Mouse (Mus musculus) heart, embryonic 13.5 days (tissue): Measurements from ENCODE around the gene Degs2. TPM values are rescaled to one million over a fixed set of nuclear protein-coding genes. Genes with fewer than 3 reads are reported as not detected.

Experiments used
- ATAC-seq: fragments of 200-750 bp; cut with Nextera tagmentation; 2 replicates; pipeline ENCODE4 v1.8.0; 2017; ENCODE audit warnings: moderate TSS enrichment; ENCODE audit not compliant: insufficient number of reproducible peaks, low FRiP score, low TSS enrichment; ENCODE audit errors: extremely low read depth
- H3K27ac ChIP-seq: fragments of 300-500 bp; sonication (generic); replicated peaks from 2 replicates; pipeline ENCODE4 v1.5.1; 2015; ENCODE audit warnings: moderate library complexity, mild to moderate bottlenecking, inconsistent platforms
- H3K27me3 ChIP-seq: fragments of 300-500 bp; sonication (generic); replicated peaks from 2 replicates; pipeline ENCODE4 v1.6.1; 2015; ENCODE audit warnings: mild to moderate bottlenecking, inconsistent platforms
- H3K36me3 ChIP-seq: fragments of 300-500 bp; sonication (generic); 2 replicates; pipeline ENCODE4 v1.6.1; 2015; ENCODE audit warnings: mild to moderate bottlenecking, inconsistent platforms
- H3K4me1 ChIP-seq: fragments of 300-500 bp; sonication (generic); 2 replicates; pipeline ENCODE4 v1.6.1; 2015; ENCODE audit warnings: inconsistent platforms
- H3K4me2 ChIP-seq: fragments of 300-500 bp; sonication (generic); 2 replicates; pipeline ENCODE4 v1.6.1; 2015; ENCODE audit warnings: inconsistent platforms, mild to moderate bottlenecking, moderate library complexity
- H3K4me3 ChIP-seq: fragments of 300-500 bp; sonication (generic); 2 replicates; pipeline ENCODE4 v1.5.1; 2015; ENCODE audit warnings: moderate library complexity, mild to moderate bottlenecking, inconsistent platforms
- H3K9ac ChIP-seq: fragments of 300-500 bp; sonication (generic); 2 replicates; pipeline ENCODE4 v1.6.1; 2015; ENCODE audit warnings: inconsistent platforms, mild to moderate bottlenecking, moderate library complexity
- H3K9me3 ChIP-seq: fragments of 300-500 bp; sonication (generic); 2 replicates; pipeline ENCODE4 v1.6.1; 2016; ENCODE audit warnings: inconsistent platforms
- WGBS: fragments of 180-500 bp; shearing (Covaris S2); methylation state at CpG from one replicate; pipeline ENCODE4 v1.1.7; 2015; ENCODE audit warnings: mixed read lengths; 5-methylcytosine and 5-hydroxymethylcytosine counted together
- polyA plus RNA-seq: library from polyadenylated mRNA; unstranded; fragments of >200 nt; fragmentation: Nextera tagmentation; extraction: Ambion mirVana; gene quantifications from 2 replicates; pipeline ENCODE4 v1.2.1, GENCODE M21; 2015

Gene Degs2
- polyA plus RNA-seq, 1 experiment from 2014 or later: 0.41 TPM

DNA sequence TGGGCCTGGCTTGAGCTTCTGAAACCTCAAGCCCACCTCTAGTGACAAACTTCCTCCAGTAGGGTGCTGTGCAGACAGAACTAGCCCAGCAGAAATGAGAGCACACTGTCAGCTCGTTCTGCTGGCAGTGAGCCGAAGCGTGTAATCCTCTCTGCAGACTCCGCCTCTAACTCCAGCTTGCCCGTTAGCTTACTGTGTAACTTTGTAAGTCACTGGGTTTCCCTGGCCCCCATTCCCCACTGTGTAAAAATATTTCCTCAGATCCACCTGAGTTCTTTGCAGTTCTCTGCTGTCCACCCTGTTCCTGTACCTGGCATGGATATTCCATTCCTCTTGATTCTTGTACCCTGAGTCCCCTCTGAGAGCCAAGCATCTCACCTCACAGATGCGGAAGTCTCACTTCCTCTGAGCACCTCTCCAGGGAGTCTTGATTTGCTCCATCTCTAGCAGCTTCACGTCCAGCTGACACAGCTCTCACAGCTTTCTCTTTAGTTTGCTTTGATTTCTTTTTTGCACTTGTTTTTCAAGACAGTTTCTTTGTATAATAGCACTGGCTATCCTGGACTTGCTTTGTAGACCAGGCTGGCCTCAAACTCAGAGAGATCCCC is 51.0 kb downstream of the Degs2 start:
- no peak for ATAC-seq
- Histone ChIP-seq H3K9ac (no peak overlapping the region), H3K4me3 (no peak overlapping the region), H3K27ac (peak overlapping the region; percentile 58), H3K27me3 (no peaks in the 10 kb centered on the region), H3K4me1 (peaks cover 30% of the 10 kb centered on the region), H3K4me2 (no peak overlapping the region), H3K9me3 (no peaks in the 10 kb centered on the region), H3K36me3 (peaks cover 75% of the 10 kb centered on the region)
- WGBS: 59% methylated on average over 7 of the region's 7 CpGs

DNA sequence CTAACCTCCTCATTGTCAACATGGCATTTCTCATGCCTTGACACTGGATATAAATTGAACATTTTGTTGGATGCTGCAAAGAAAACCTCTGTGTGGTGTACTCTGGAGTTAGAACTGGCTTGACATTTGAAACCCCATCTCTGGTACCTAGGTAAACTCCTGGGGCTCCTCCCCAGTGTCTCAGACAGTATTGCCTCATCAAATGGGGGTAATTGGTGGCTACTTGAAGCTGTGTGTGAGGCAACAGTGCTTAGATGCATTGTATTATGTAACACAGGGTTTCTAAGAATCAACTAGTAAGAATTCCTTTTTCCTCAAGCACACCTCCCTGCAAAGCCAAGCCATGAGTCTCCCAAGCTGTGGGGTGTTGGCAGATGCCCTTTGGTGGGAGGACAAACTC is 54.3 kb downstream of the Degs2 start:
- no peak overlapping the region for H3K4me3 ChIP-seq
- H3K4me2 ChIP-seq: no peak overlapping the region
- no peak overlapping the region for H3K9ac ChIP-seq
- H3K4me1 ChIP-seq: peaks cover 32% of the 10 kb centered on the region
- no peaks in the 10 kb centered on the region for H3K27me3 ChIP-seq
- no peak overlapping the region for H3K27ac ChIP-seq
- ATAC-seq: no peak
- no peaks in the 10 kb centered on the region for H3K9me3 ChIP-seq
- peaks cover 46% of the 10 kb centered on the region for H3K36me3 ChIP-seq

DNA sequence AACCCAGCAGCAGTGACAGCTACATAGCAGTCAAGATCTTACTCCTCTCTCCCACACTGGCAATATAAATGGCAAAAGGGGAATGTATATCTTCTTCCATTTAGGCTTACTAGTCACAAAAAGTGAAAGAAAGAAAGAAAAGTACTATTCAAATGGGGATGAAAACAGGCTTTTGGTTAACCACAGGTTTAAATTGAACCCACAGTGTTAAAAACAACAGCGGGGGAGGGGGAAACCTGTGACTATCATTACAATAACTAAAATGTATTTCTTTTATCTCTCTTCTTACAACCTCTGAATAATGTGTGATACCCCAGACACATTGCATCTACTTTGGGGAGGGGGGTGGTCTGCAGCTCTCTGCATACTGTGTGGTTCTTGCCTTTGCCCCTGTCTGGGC is 55.9 kb downstream of the Degs2 start:
- Histone ChIP-seq H3K9ac (no peak overlapping the region), H3K4me3 (no peak overlapping the region), H3K9me3 (no peaks in the 10 kb centered on the region), H3K4me2 (no peak overlapping the region), H3K27me3 (no peaks in the 10 kb centered on the region), H3K4me1 (peaks cover 44% of the 10 kb centered on the region), H3K36me3 (peaks cover 31% of the 10 kb centered on the region), H3K27ac (no peak overlapping the region)
- ATAC-seq: no peak
- 84% methylated on average over 1 of the region's 1 CpGs for WGBS

DNA sequence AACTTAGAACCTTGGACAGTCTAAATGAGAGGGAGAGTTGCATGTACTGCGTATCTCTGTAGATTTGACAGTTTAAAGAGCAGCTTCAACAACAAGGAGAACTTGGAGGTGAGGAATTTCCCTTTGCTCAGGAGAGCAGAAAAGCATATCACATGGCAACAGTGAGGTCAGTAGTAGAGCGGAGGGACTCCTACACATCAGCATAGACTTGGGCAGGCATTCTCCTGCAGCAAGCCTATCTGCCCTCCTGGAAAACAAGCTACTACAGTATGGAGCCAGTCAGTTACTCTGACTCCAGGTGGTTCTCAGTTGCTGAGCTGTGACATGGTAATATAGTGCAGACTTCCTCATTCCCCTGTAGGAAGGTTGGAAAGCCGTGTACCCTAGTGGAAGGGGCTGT is 60.1 kb downstream of the Degs2 start:
- H3K9me3 ChIP-seq: no peaks in the 10 kb centered on the region
- peaks cover 61% of the 10 kb centered on the region for H3K4me1 ChIP-seq
- no peak overlapping the region for H3K4me3 ChIP-seq
- ATAC-seq: no peak
- H3K9ac ChIP-seq: no peak overlapping the region
- H3K36me3 ChIP-seq: 0 out of 2 replicates have a peak, but pooled peaks cover 3% of the 10 kb centered on the region
- H3K27me3 ChIP-seq: no peaks in the 10 kb centered on the region
- WGBS: 63% methylated on average over 3 of the region's 3 CpGs
- H3K4me2 ChIP-seq: no peak overlapping the region
- peak overlapping the region; percentile 29 for H3K27ac ChIP-seq

DNA sequence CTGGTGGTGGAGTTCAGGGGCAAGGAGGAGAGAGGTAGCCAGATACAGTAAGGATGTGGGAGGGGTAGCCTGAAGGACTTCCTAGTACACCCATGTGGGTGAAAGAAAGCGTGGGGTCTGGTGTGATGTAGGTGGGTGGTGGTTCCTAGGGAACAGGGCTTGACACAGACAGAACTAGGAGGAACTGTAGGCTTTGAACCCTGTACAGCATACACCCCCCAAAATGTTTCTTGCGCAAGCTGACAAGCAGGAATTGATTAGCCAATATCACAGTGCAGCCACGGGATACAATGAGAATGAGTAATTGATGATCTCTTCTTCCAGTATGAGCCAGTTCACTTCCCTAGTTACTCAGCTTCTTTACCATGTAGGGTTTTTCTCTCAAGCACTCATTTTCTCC is 63.0 kb downstream of the Degs2 start:
- ATAC-seq: no peak
- H3K4me1 ChIP-seq: peaks cover 66% of the 10 kb centered on the region
- H3K27me3 ChIP-seq: no peaks in the 10 kb centered on the region
- H3K4me2 ChIP-seq: no peak overlapping the region
- 0 out of 2 replicates have a peak, but pooled peaks cover 3% of the 10 kb centered on the region for H3K36me3 ChIP-seq
- H3K4me3 ChIP-seq: no peak overlapping the region
- no peak overlapping the region for H3K9ac ChIP-seq
- no peaks in the 10 kb centered on the region for H3K9me3 ChIP-seq
- WGBS: 90% methylated on average over 3 of the region's 3 CpGs
- no peak overlapping the region for H3K27ac ChIP-seq

DNA sequence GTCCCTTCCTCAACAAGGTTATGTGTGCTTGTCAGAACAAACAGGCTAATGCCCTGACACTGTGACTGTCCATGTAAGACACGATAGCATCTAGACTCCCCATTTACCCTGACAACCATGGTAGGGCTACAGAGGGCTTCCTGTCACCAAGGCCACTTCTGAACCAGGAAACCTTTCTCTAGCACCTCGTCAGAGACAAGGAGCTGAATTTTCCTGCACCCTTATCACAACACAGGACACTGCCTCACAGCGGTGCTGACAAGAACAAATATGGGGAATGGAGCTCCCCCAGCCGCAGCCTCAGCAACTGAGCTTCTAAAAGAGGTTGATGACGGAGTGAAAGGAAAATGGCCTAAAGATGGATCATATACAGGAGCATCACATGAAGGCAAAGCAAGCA is 64.7 kb downstream of the Degs2 start:
- Histone ChIP-seq H3K36me3 (peaks cover 8% of the 10 kb centered on the region), H3K4me2 (peak overlapping the region; percentile 27), H3K4me3 (no peak overlapping the region), H3K27me3 (no peaks in the 10 kb centered on the region), H3K27ac (peak overlapping the region; percentile 85), H3K9me3 (no peaks in the 10 kb centered on the region), H3K9ac (0 out of 2 replicates have a peak overlapping the region, but pooled peaks have one; percentile 13), H3K4me1 (peaks cover 69% of the 10 kb centered on the region)
- no peak for ATAC-seq
- WGBS: 20% methylated on average over 5 of the region's 5 CpGs

DNA sequence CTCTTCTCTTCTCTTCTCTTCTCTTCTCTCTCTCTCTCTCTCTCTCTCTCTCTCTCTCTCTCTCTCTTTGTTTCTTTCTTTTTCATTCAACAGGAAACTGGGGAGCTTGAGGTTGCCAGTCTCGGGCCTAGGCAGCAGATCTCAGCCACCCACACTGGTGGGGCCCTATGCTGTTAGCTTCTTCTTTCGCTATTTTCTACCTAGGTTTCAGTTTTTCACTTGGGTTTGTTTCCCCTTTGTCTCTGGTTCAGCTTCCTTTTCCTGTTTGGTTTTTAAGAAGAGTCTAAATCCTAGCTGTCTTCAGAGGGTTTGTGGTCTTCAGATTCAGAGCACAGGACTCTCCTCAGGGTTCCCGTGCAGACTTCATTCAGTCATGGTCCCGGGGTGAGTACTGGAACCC is 66.6 kb downstream of the Degs2 start:
- WGBS: 78% methylated on average over 4 of the region's 4 CpGs
- Histone ChIP-seq H3K36me3 (peaks cover 8% of the 10 kb centered on the region), H3K4me1 (peaks cover 76% of the 10 kb centered on the region)

DNA sequence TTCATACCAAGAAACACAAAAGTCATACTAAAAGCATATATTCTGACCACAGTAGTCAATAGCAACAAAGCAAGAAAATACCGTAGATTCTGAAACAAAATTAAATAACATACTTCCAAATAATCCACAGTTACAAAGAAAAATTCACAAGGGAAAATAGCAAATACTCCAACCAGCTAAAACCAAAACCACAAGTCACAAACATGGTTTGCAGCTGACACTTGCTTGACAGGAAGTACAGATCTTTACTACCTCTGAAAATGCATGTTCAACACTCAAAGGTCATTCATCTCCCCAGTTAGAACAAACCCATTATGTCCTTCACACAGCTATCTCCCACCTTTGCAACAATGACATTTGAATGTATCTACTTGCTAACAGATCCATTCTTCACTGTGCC is 68.1 kb downstream of the Degs2 start:
- no peak overlapping the region for H3K9ac ChIP-seq
- 90% methylated on average over 1 of the region's 1 CpGs for WGBS
- no peaks in the 10 kb centered on the region for H3K9me3 ChIP-seq
- no peaks in the 10 kb centered on the region for H3K27me3 ChIP-seq
- peaks cover 70% of the 10 kb centered on the region for H3K4me1 ChIP-seq
- no peak overlapping the region for H3K27ac ChIP-seq
- no peak overlapping the region for H3K4me3 ChIP-seq
- no peak for ATAC-seq
- H3K4me2 ChIP-seq: no peak overlapping the region
- peaks cover 5% of the 10 kb centered on the region for H3K36me3 ChIP-seq

More for the DNA sequence above, 66.6 kb downstream of the Degs2 start:
- no peak overlapping the region for H3K9ac ChIP-seq
- no peak overlapping the region for H3K27ac ChIP-seq
- H3K4me2 ChIP-seq: no peak overlapping the region
- no peaks in the 10 kb centered on the region for H3K27me3 ChIP-seq
- H3K9me3 ChIP-seq: no peaks in the 10 kb centered on the region
- ATAC-seq: no peak
- H3K4me3 ChIP-seq: no peak overlapping the region

DNA sequence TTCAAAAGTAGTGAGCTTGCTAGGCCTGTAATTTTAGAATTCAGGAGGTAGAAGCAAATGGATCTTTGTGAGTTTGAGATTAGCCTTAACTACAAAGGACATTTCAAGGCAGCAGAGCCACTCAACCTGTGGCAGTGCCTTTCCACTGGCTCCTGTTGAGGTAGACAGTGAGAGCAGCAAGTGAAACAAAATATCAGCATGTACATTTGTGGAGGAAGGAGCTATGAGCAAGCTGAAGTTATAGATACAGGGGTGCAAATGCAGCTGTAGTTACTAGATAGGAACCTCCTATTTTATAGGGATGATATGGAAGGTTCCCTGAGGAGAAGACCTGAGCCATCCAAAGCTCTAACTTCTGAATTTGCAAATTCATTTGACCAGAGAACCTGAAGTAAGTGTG is 69.6 kb downstream of the Degs2 start:
- H3K27me3 ChIP-seq: no peaks in the 10 kb centered on the region
- no peak overlapping the region for H3K9ac ChIP-seq
- no peak for ATAC-seq

DNA sequence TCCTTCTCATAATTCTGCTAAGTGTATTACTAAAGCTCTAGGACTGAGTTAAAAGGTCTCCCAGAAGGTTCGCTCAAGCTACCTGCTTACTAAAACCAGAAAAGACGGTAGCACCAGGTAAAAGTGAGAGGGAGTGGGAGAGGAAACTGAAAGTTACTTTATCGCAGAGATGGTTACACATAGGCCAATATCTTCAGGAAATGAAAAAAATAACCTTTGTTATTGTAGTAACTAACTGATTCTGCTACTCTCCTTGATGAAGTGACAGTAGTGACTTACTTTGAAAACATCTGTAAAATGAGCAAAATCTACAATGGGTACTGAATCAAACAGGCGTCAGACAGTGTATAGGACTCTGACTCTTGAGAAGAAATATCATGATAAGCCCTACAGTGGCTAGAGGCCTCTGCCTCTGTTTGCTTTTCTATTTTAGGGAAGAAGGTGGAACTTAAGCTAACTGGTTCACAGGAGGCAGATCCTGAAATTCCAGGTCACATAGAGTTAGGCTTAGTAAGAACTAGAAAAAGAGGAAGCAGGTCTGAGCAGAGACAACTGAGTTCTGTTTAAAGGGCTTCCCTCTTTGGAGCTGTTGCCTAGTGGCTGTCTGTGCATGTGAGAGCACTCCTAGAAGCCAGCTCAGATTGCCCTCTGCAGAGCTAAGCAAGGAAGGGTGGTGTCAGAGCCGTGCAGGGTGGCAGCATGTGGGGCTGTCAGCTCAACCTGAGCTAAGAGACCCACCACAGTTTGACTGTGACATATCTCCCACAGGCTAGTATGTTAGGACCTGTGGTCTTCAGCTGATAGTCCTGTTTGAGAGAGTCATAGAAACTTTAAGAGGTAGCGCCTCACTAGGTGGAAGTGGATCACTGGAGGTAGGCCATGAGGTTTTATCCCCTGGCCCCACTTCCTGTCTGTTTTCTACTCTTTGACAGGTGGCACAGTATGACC is 71.1 kb downstream of the Degs2 start:
- Histone ChIP-seq H3K4me2 (no peak overlapping the region), H3K9ac (no peak overlapping the region), H3K27ac (peak overlapping the region; percentile 13), H3K4me3 (no peak overlapping the region), H3K27me3 (no peaks in the 10 kb centered on the region), H3K36me3 (peaks cover 5% of the 10 kb centered on the region), H3K9me3 (no peaks in the 10 kb centered on the region), H3K4me1 (peaks cover 67% of the 10 kb centered on the region)
- no peak for ATAC-seq
- WGBS: 62% methylated on average over 6 of the region's 6 CpGs

More for the DNA sequence above, 69.6 kb downstream of the Degs2 start:
- no peak overlapping the region for H3K27ac ChIP-seq
- no peak overlapping the region for H3K4me3 ChIP-seq
- H3K4me2 ChIP-seq: no peak overlapping the region
- H3K36me3 ChIP-seq: peaks cover 5% of the 10 kb centered on the region
- peaks cover 68% of the 10 kb centered on the region for H3K4me1 ChIP-seq
- no peaks in the 10 kb centered on the region for H3K9me3 ChIP-seq

DNA sequence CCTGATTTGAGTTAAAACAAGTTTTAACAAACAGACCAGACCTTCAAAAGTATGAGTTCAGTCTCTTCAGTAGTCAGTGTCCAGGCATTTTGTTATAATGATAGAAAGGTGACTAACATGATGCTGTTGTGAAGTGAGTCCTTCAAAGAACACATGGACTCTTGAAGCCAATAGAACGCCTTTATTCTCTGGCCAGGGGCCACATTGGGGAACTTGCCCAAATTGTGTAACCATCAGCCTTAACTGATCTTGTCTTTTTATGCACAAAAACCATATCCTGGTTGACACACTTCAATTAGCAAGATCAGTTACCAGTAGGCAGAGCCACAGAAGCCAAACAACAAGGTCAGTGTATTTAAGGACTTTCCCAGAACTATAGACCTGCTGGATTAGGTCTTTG is 72.6 kb downstream of the Degs2 start:
- Histone ChIP-seq H3K4me2 (no peak overlapping the region), H3K4me1 (peaks cover 70% of the 10 kb centered on the region), H3K4me3 (no peak overlapping the region), H3K9ac (no peak overlapping the region), H3K27me3 (no peaks in the 10 kb centered on the region), H3K27ac (no peak overlapping the region), H3K36me3 (peaks cover 5% of the 10 kb centered on the region), H3K9me3 (no peaks in the 10 kb centered on the region)
- WGBS: 84% methylated on average over 1 of the region's 1 CpGs
- ATAC-seq: no peak
